Mouse (Mus musculus) heart, embryonic 11.5 days (tissue): ENCODE measurements at regions not wholly inside any gene's neighbourhood (a gene's known extent, or its start where the extent isn't known, plus 50 kb on each side); places are given as distances from the start of the nearest gene placed in this dataset.

Source experiments
- ATAC-seq: fragments of 200-750 bp; cut with Nextera tagmentation; replicated peaks from 2 replicates; pipeline ENCODE4 v1.8.0; 2017; ENCODE audit warnings: moderate library complexity; ENCODE audit not compliant: insufficient number of reproducible peaks, low FRiP score, low TSS enrichment
- H3K27ac ChIP-seq: fragments of 300-500 bp; sonication (generic); 2 replicates; pipeline ENCODE4 v1.5.1; 2014; ENCODE audit warnings: mild to moderate bottlenecking, low read depth, low read length
- H3K27me3 ChIP-seq: fragments of 300-500 bp; sonication (generic); 2 replicates; pipeline ENCODE4 v1.6.1; 2014; ENCODE audit warnings: mild to moderate bottlenecking, low read length, mixed read lengths; ENCODE audit not compliant: control insufficient read depth, insufficient read depth
- H3K36me3 ChIP-seq: fragments of 300-500 bp; sonication (generic); 2 replicates; pipeline ENCODE4 v1.6.1; 2014; ENCODE audit warnings: mild to moderate bottlenecking, low read length, moderate library complexity, mixed read lengths; ENCODE audit not compliant: control insufficient read depth, insufficient read depth
- H3K4me1 ChIP-seq: fragments of 300-500 bp; sonication (generic); 2 replicates; pipeline ENCODE4 v1.6.1; 2014; ENCODE audit warnings: low read length; ENCODE audit not compliant: control insufficient read depth, insufficient read depth
- H3K4me2 ChIP-seq: fragments of 300-500 bp; sonication (generic); 2 replicates; pipeline ENCODE4 v1.6.1; 2014; ENCODE audit warnings: mild to moderate bottlenecking, moderate library complexity
- H3K4me3 ChIP-seq: fragments of 300-500 bp; sonication (generic); 2 replicates; pipeline ENCODE4 v1.5.1; 2014; ENCODE audit warnings: low read depth, low read length
- H3K9ac ChIP-seq: fragments of 300-500 bp; sonication (generic); 2 replicates; pipeline ENCODE4 v1.6.1; 2014; ENCODE audit warnings: mild to moderate bottlenecking, low read depth, low read length, moderate library complexity
- H3K9me3 ChIP-seq: fragments of 300-500 bp; sonication (generic); replicated peaks from 2 replicates; pipeline ENCODE4 v1.6.1; 2016; ENCODE audit warnings: low read length; ENCODE audit not compliant: control insufficient read depth
- WGBS: fragments of 180-500 bp; shearing (Covaris S2); extraction: QIAGEN DNeasy Blood & Tissue Kit; methylation state at CpG from one replicate; pipeline ENCODE4 v1.1.7; 2014; ENCODE audit not compliant: insufficient replicate concordance; 5-methylcytosine and 5-hydroxymethylcytosine counted together

- H3K4me1 ChIP-seq = no peaks in the 10 kb centered on the region
- no peaks in the 10 kb centered on the region for H3K27me3 ChIP-seq
- no peak overlapping the region for H3K4me2 ChIP-seq
- no peaks in the 10 kb centered on the region for H3K9me3 ChIP-seq
- no peak overlapping the region for H3K4me3 ChIP-seq
- no peaks in the 10 kb centered on the region for H3K36me3 ChIP-seq
- ATAC-seq = no peak
- no peak overlapping the region for H3K9ac ChIP-seq
- 38% methylated on average over 3 of the region's 3 CpGs for WGBS
- no peak overlapping the region for H3K27ac ChIP-seq
Measured at GRCm38 (mm10) chr9:90683319-90683718, 412.7 kb upstream of the Tbc1d2b start.

GRCm38 (mm10) chr9:90690066-90690465 is 419.5 kb upstream of the Tbc1d2b start:
- Histone ChIP-seq H3K4me3 (no peak overlapping the region), H3K4me1 (no peaks in the 10 kb centered on the region), H3K36me3 (no peaks in the 10 kb centered on the region), H3K9ac (no peak overlapping the region), H3K4me2 (no peak overlapping the region), H3K27ac (no peak overlapping the region), H3K9me3 (no peaks in the 10 kb centered on the region), H3K27me3 (no peaks in the 10 kb centered on the region)
- no peak for ATAC-seq
- 82% methylated on average over 12 of the region's 12 CpGs for WGBS

GRCm38 (mm10) chr9:90691137-90691536 is 420.5 kb upstream of the Tbc1d2b start:
- Histone ChIP-seq H3K27ac (no peak overlapping the region), H3K9me3 (no peaks in the 10 kb centered on the region), H3K36me3 (no peaks in the 10 kb centered on the region), H3K9ac (no peak overlapping the region), H3K4me2 (no peak overlapping the region), H3K4me3 (no peak overlapping the region), H3K4me1 (no peaks in the 10 kb centered on the region), H3K27me3 (no peaks in the 10 kb centered on the region)
- no peak for ATAC-seq

- no peaks in the 10 kb centered on the region for H3K4me1 ChIP-seq
- H3K9me3 ChIP-seq = no peaks in the 10 kb centered on the region
- H3K4me3 ChIP-seq = no peak overlapping the region
- 75% methylated on average over 12 of the region's 12 CpGs for WGBS
- H3K27ac ChIP-seq = no peak overlapping the region
- no peak overlapping the region for H3K9ac ChIP-seq
- H3K27me3 ChIP-seq = no peaks in the 10 kb centered on the region
- no peak overlapping the region for H3K4me2 ChIP-seq
- H3K36me3 ChIP-seq = no peaks in the 10 kb centered on the region
- ATAC-seq = no peak
Measured at GRCm38 (mm10) chr9:90691676-90692661, 421.4 kb upstream of the Tbc1d2b start.

GRCm38 (mm10) chr9:90693031-90693671 is 422.5 kb upstream of the Tbc1d2b start:
- WGBS = 73% methylated on average over 9 of the region's 9 CpGs
- H3K36me3 ChIP-seq = no peaks in the 10 kb centered on the region

GRCm38 (mm10) chr9:90694051-90694645 is 423.5 kb upstream of the Tbc1d2b start:
- ATAC-seq = no peak
- no peaks in the 10 kb centered on the region for H3K9me3 ChIP-seq
- WGBS = 68% methylated on average over 13 of the region's 13 CpGs

More at GRCm38 (mm10) chr9:90693031-90693671, 422.5 kb upstream of the Tbc1d2b start:
- no peaks in the 10 kb centered on the region for H3K9me3 ChIP-seq
- ATAC-seq = no peak
- H3K4me2 ChIP-seq = no peak overlapping the region
- H3K4me1 ChIP-seq = no peaks in the 10 kb centered on the region
- H3K27me3 ChIP-seq = no peaks in the 10 kb centered on the region
- H3K9ac ChIP-seq = no peak overlapping the region
- H3K27ac ChIP-seq = no peak overlapping the region
- H3K4me3 ChIP-seq = no peak overlapping the region

GRCm38 (mm10) chr9:90695693-90696092 is 425.1 kb upstream of the Tbc1d2b start:
- Histone ChIP-seq H3K4me1 (no peaks in the 10 kb centered on the region), H3K27ac (no peak overlapping the region), H3K9ac (no peak overlapping the region), H3K4me2 (no peak overlapping the region), H3K27me3 (no peaks in the 10 kb centered on the region), H3K9me3 (no peaks in the 10 kb centered on the region), H3K36me3 (no peaks in the 10 kb centered on the region), H3K4me3 (no peak overlapping the region)
- ATAC-seq = no peak
- 70% methylated on average over 7 of the region's 7 CpGs for WGBS

More at GRCm38 (mm10) chr9:90694051-90694645, 423.5 kb upstream of the Tbc1d2b start:
- no peak overlapping the region for H3K9ac ChIP-seq
- no peaks in the 10 kb centered on the region for H3K27me3 ChIP-seq
- H3K4me2 ChIP-seq = no peak overlapping the region
- H3K4me3 ChIP-seq = no peak overlapping the region
- H3K4me1 ChIP-seq = no peaks in the 10 kb centered on the region
- no peak overlapping the region for H3K27ac ChIP-seq
- no peaks in the 10 kb centered on the region for H3K36me3 ChIP-seq

GRCm38 (mm10) chr9:90697279-90698000 is 426.8 kb upstream of the Tbc1d2b start:
- Histone ChIP-seq H3K4me2 (no peak overlapping the region), H3K9ac (no peak overlapping the region), H3K9me3 (no peaks in the 10 kb centered on the region), H3K4me1 (no peaks in the 10 kb centered on the region), H3K27ac (no peak overlapping the region), H3K27me3 (no peaks in the 10 kb centered on the region), H3K4me3 (no peak overlapping the region), H3K36me3 (no peaks in the 10 kb centered on the region)
- WGBS = 66% methylated on average over 11 of the region's 11 CpGs
- ATAC-seq = no peak
